Mouse (Mus musculus): Measurements from ENCODE around the gene Rcor1.

Rcor1 gene

GRCm38 (mm10) chr12:111164310-111164751, 125.2 kb downstream of the Rcor1 start:
- DNase-seq (ENCODE audit: low spot score in 2 of 2) = peak; percentile 80 to 89

- no peak for DNase-seq (ENCODE audit: low spot score in 2 of 2)
Observed at GRCm38 (mm10) chr12:111165146-111165812, 126.1 kb downstream of the Rcor1 start.

All from urinary bladder, postnatal 36 days (tissue).